Mouse (Mus musculus) heart, embryonic 15.5 days (tissue): Measurements from ENCODE around the gene Gsto1. TPM values are rescaled to one million over a fixed set of nuclear protein-coding genes. Genes with fewer than 3 reads are reported as not detected.

Source experiments
- ATAC-seq: fragments of 200-750 bp; cut with Nextera tagmentation; replicated peaks from 2 replicates; pipeline ENCODE4 v1.8.0; 2017; ENCODE audit warnings: low read depth, moderate TSS enrichment; ENCODE audit not compliant: insufficient number of reproducible peaks, insufficient read depth, low FRiP score
- H3K27ac ChIP-seq: fragments of 300-500 bp; sonication (generic); 2 replicates; pipeline ENCODE4 v1.5.1; 2015; ENCODE audit warnings: mild to moderate bottlenecking, inconsistent platforms
- H3K27me3 ChIP-seq: fragments of 300-500 bp; sonication (generic); 2 replicates; pipeline ENCODE4 v1.6.1; 2015; ENCODE audit warnings: inconsistent platforms
- H3K36me3 ChIP-seq: fragments of 300-500 bp; sonication (generic); 2 replicates; pipeline ENCODE4 v1.6.1; 2015; ENCODE audit warnings: mild to moderate bottlenecking, inconsistent platforms
- H3K4me1 ChIP-seq: fragments of 300-500 bp; sonication (generic); replicated peaks from 2 replicates; pipeline ENCODE4 v1.6.1; 2015; ENCODE audit warnings: inconsistent platforms
- H3K4me2 ChIP-seq: fragments of 300-500 bp; sonication (generic); 2 replicates; pipeline ENCODE4 v1.6.1; 2015; ENCODE audit warnings: inconsistent platforms, mild to moderate bottlenecking, moderate library complexity
- H3K4me3 ChIP-seq: fragments of 300-500 bp; sonication (generic); 2 replicates; pipeline ENCODE4 v1.5.1; 2015; ENCODE audit warnings: mild to moderate bottlenecking, inconsistent platforms
- H3K9ac ChIP-seq: fragments of 300-500 bp; sonication (generic); 2 replicates; pipeline ENCODE4 v1.6.1; 2015; ENCODE audit warnings: mild to moderate bottlenecking, inconsistent platforms
- H3K9me3 ChIP-seq: fragments of 300-500 bp; sonication (generic); replicated peaks from 2 replicates; pipeline ENCODE4 v1.6.1; 2016; ENCODE audit warnings: inconsistent platforms
- WGBS: fragments of 180-500 bp; shearing (Covaris S2); methylation state at CpG from one replicate; pipeline ENCODE4 v1.1.7; 2015; ENCODE audit warnings: mixed read lengths; 5-methylcytosine and 5-hydroxymethylcytosine counted together
- polyA plus RNA-seq: library from polyadenylated mRNA; unstranded; fragments of >200 nt; fragmentation: Nextera tagmentation; extraction: Ambion mirVana; gene quantifications from 2 replicates; pipeline ENCODE4 v1.2.1, GENCODE M21; 2015

The Gsto1 gene
- polyA plus RNA-seq, 1 experiment from 2014 or later = 103 TPM

DNA sequence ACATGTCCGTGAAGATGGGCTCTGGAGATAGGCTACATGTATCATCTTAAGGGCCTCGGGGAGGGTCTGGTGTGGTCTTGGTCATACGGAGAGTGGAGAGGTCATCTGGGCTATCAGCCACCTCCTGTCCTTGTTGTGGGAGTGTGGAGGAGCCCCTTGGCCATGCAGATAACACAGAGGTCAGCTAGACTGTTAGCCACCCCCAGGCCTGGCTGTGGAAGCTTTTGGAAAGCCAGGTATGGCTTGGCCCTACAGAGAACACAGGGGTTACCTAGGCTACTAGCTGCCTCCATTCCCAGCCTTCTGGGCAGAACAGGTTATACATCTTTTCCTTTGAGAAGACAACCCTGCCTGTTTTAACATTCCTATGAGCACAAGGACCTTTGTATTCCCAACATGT is 7.8 kb downstream of the Gsto1 start:
- Histone ChIP-seq H3K9me3 (no peaks in the 10 kb centered on the region), H3K36me3 (peaks cover 16% of the 10 kb centered on the region; the same call in 1 of the 2 replicates), H3K4me2 (no peak overlapping the region), H3K9ac (no peak overlapping the region), H3K4me3 (no peak overlapping the region), H3K4me1 (peaks cover 2% of the 10 kb centered on the region; the same call in 1 of the 2 replicates), H3K27me3 (no peaks in the 10 kb centered on the region), H3K27ac (no peak overlapping the region)
- 78% methylated on average over 3 of the region's 3 CpGs for WGBS
- ATAC-seq = no peak

DNA sequence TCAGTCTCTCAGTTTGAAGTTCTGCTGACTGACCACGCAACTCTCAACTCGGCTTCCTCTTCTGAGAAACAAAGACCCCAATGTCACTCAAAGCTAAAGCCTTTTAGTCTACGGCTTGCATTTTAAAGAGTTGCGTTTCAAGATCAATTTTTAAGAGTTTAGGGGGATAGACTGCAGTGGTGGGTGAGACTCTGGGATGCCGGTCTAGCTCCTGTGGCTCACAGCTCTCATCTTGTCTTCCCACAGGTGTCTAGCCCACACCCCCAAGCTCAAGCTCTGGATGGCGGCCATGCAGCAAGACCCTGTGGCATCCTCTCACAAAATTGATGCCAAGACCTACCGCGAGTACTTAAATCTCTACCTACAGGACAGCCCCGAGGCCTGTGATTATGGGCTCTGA is 9.3 kb downstream of the Gsto1 start:
- WGBS = 95% methylated on average over 9 of the region's 9 CpGs
- peaks cover 2% of the 10 kb centered on the region; the same call in 1 of the 2 replicates for H3K4me1 ChIP-seq
- H3K9me3 ChIP-seq = no peaks in the 10 kb centered on the region
- peaks cover 16% of the 10 kb centered on the region; the same call in 1 of the 2 replicates for H3K36me3 ChIP-seq
- H3K4me3 ChIP-seq = no peak overlapping the region
- H3K27me3 ChIP-seq = no peaks in the 10 kb centered on the region
- H3K27ac ChIP-seq = no peak overlapping the region
- ATAC-seq = no peak
- no peak overlapping the region for H3K4me2 ChIP-seq
- no peak overlapping the region for H3K9ac ChIP-seq

DNA sequence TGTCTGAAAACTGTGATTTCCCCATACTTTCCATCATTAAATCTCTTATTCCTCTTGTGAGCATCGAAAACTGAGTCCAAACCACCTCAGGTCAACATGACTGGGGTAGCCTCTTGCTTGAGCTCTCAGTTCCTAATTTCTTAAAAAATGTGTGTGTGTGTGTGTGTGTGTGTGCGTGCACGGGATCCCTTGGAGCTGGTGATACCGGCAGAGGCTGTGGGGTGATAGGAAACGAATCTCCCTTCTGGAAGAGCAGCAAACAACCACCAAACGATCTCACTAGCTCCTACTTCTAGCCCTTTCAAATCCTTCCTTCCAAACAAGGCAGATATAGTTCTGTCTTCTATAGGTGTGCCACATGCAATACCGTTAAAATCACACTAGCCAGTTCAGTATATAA is 10.0 kb downstream of the Gsto1 start:
- peak overlapping the region; percentile 74; the same call in 1 of the 2 replicates for H3K27ac ChIP-seq
- 81% methylated on average over 7 of the region's 7 CpGs for WGBS

GRCm38 (mm10) chr19:47865353-47865947 is 10.7 kb downstream of the Gsto1 start, which contains the start of gene Gsto2:
Gene Gsto2 (plus strand): TSS chr19:47865534.
- no peaks in the 10 kb centered on the region for H3K27me3 ChIP-seq
- WGBS = under 1% methylated on average over 49 of the region's 49 CpGs
- peak within 1 kb of the TSS; percentile 75 for H3K4me3 ChIP-seq
- H3K27ac ChIP-seq = peak within 1 kb of the TSS; percentile 74
- H3K4me2 ChIP-seq = peak within 1 kb of the TSS; percentile 86
- H3K9ac ChIP-seq = peak within 1 kb of the TSS; percentile 74
- peaks cover 2% of the 10 kb centered on the region; the same call in 1 of the 2 replicates for H3K4me1 ChIP-seq
- H3K9me3 ChIP-seq = no peaks in the 10 kb centered on the region
- peaks cover 3% of the 10 kb centered on the region; the same call in 1 of the 2 replicates for H3K36me3 ChIP-seq
- peak; percentile 100 for ATAC-seq

More for the DNA sequence above, 10.0 kb downstream of the Gsto1 start:
- H3K27me3 ChIP-seq = no peaks in the 10 kb centered on the region
- peaks cover 10% of the 10 kb centered on the region; the same call in 1 of the 2 replicates for H3K36me3 ChIP-seq
- H3K4me2 ChIP-seq = peak overlapping the region; percentile 86
- H3K9ac ChIP-seq = no peak overlapping the region
- peaks cover 2% of the 10 kb centered on the region; the same call in 1 of the 2 replicates for H3K4me1 ChIP-seq
- no peak for ATAC-seq
- H3K4me3 ChIP-seq = peak overlapping the region; percentile 75
- H3K9me3 ChIP-seq = no peaks in the 10 kb centered on the region

- Histone ChIP-seq H3K4me2 (no peak overlapping the region), H3K36me3 (peaks cover 3% of the 10 kb centered on the region; the same call in 1 of the 2 replicates), H3K4me1 (peaks cover 2% of the 10 kb centered on the region; the same call in 1 of the 2 replicates), H3K27ac (no peak overlapping the region), H3K4me3 (no peak overlapping the region), H3K9me3 (no peaks in the 10 kb centered on the region), H3K27me3 (no peaks in the 10 kb centered on the region), H3K9ac (no peak overlapping the region)
- 62% methylated on average over 4 of the region's 4 CpGs for WGBS
- ATAC-seq = no peak
These were observed 12.9 kb downstream of the Gsto1 start for GRCm38 (mm10) chr19:47867628-47868175.

GRCm38 (mm10) chr19:47868951-47869350 is 14.2 kb downstream of the Gsto1 start:
- H3K9ac ChIP-seq = no peak overlapping the region
- H3K27ac ChIP-seq = no peak overlapping the region
- peaks cover 2% of the 10 kb centered on the region; the same call in 1 of the 2 replicates for H3K4me1 ChIP-seq
- no peak overlapping the region for H3K4me2 ChIP-seq
- no peak for ATAC-seq
- H3K36me3 ChIP-seq = no peaks in the 10 kb centered on the region
- no peak overlapping the region for H3K4me3 ChIP-seq
- no peaks in the 10 kb centered on the region for H3K27me3 ChIP-seq
- WGBS = 60% methylated on average over 4 of the region's 4 CpGs
- H3K9me3 ChIP-seq = no peaks in the 10 kb centered on the region

DNA sequence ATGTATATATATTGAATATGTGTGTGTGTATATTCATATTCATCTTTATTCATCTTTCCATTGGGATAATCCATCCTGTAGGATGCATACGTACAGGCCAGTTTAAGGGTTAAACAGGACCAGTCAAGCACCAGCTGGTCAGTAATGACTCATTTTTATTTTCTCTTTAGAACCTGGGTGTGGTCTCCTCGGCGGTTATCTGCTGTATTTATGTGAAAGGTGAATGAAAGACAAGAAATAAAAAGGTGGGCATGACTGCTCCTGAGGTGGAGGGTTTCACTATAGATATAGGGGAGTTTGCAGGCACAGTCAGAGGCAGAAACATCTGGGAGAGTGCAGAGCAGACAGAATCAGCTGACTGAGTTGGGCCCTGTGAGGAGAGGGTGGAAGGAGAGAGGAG is 14.7 kb downstream of the Gsto1 start:
- Histone ChIP-seq H3K9me3 (no peaks in the 10 kb centered on the region), H3K4me1 (peaks cover 2% of the 10 kb centered on the region; the same call in 1 of the 2 replicates), H3K4me2 (no peak overlapping the region), H3K9ac (no peak overlapping the region), H3K27ac (no peak overlapping the region), H3K4me3 (no peak overlapping the region), H3K27me3 (no peaks in the 10 kb centered on the region), H3K36me3 (no peaks in the 10 kb centered on the region)
- ATAC-seq = no peak
- 50% methylated on average over 3 of the region's 3 CpGs for WGBS

DNA sequence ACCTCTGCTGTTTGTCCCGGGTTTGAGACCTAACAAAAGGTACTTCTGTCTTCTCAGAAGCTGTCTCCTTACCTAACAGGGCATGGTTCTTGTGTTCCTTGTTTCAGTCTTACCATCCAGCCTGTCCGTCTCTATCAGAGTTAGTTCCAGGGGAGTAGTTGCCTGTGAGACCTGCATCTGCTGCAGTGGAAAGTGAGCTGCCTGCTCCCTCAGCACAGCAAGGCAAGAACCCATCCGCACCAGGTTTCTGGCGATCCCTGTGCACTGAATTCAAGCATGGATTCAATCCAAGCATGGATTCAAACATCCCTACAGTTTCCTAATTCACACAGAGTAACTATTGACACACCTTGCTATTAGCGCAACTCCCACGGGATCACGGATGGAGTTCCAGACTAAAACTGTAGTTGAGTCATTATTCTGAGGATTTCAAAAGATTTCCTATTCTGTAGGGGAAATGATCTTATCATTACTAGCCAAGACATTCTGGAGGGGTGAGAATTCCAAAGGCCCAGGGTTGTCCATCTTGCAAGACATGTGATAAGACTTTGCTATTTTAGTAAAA is 15.4 kb downstream of the Gsto1 start:
- Histone ChIP-seq H3K9ac (no peak overlapping the region), H3K4me2 (no peak overlapping the region), H3K27me3 (peaks cover 2% of the 10 kb centered on the region; the same call in 1 of the 2 replicates), H3K27ac (no peak overlapping the region), H3K9me3 (no peaks in the 10 kb centered on the region), H3K4me3 (no peak overlapping the region), H3K4me1 (no peaks in the 10 kb centered on the region; the same call in 1 of the 2 replicates), H3K36me3 (no peaks in the 10 kb centered on the region)
- ATAC-seq = no peak
- 58% methylated on average over 7 of the region's 7 CpGs for WGBS

DNA sequence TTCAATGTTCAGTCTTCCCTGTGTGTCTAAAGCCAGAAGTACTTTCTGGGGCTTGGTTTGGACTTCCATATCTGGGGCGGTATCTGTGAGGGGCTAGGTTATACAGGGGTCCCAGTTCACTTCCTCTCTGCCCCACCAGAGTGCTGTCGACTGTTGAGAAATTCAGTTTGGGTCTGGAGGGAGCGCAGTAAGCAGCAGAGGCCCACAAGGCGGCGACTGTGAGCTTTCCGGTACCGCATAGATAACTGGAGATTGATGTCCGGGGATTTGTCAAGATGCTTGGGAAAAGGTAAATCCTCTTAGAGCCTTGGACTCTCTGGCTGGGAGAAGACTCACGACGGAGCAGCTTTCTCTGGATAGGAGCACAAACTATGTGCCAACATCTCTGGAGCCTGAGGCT is 16.7 kb downstream of the Gsto1 start:
- Histone ChIP-seq H3K4me1 (no peaks in the 10 kb centered on the region), H3K4me2 (no peak overlapping the region), H3K4me3 (no peak overlapping the region), H3K27ac (no peak overlapping the region), H3K27me3 (peaks cover 2% of the 10 kb centered on the region; the same call in 1 of the 2 replicates), H3K9ac (no peak overlapping the region), H3K9me3 (no peaks in the 10 kb centered on the region), H3K36me3 (no peaks in the 10 kb centered on the region)
- no peak for ATAC-seq
- 38% methylated on average over 10 of the region's 10 CpGs for WGBS

GRCm38 (mm10) chr19:47876252-47876651 is 21.5 kb downstream of the Gsto1 start:
- Histone ChIP-seq H3K4me1 (no peaks in the 10 kb centered on the region), H3K4me2 (peak overlapping the region; percentile 32), H3K4me3 (no peak overlapping the region), H3K27ac (no peak overlapping the region), H3K27me3 (peaks cover 2% of the 10 kb centered on the region; the same call in 1 of the 2 replicates), H3K9ac (no peak overlapping the region), H3K9me3 (no peaks in the 10 kb centered on the region), H3K36me3 (no peaks in the 10 kb centered on the region)
- ATAC-seq = no peak
- WGBS = 54% methylated on average over 15 of the region's 15 CpGs

GRCm38 (mm10) chr19:47881538-47881937 is 26.8 kb downstream of the Gsto1 start:
- ATAC-seq = no peak
- H3K4me1 ChIP-seq = peaks cover 20% of the 10 kb centered on the region
- no peaks in the 10 kb centered on the region for H3K27me3 ChIP-seq
- H3K36me3 ChIP-seq = no peaks in the 10 kb centered on the region
- H3K4me3 ChIP-seq = no peak overlapping the region
- H3K9ac ChIP-seq = no peak overlapping the region
- no peak overlapping the region for H3K27ac ChIP-seq
- no peak overlapping the region for H3K4me2 ChIP-seq
- H3K9me3 ChIP-seq = no peaks in the 10 kb centered on the region
- 73% methylated on average over 7 of the region's 7 CpGs for WGBS
